Mouse (Mus musculus): ENCODE measurements around the gene Armc7. TPM values are rescaled to one million over a fixed set of nuclear protein-coding genes. Genes with fewer than 3 reads are reported as not detected.

Gene Armc7
- total RNA-seq (2021) (1 to 10 TPM; 1.9 to 2.7 TPM), polyA plus RNA-seq (2012; rRNA removed) (2.3 and 3.3 TPM in 2 replicates)
- long read RNA-seq, partial matches to known transcripts = 0 of 3 reads
- long read RNA-seq, other reads (novel, unspliced or antisense) = 1 of 3 reads

- peaks cover 10% of the 10 kb centered on the region for H3K4me1 ChIP-seq (ENCODE audit: control insufficient read depth, insufficient read depth, low read length)
- H3K79me2 ChIP-seq (replicated peaks; ENCODE audit: control insufficient read depth, insufficient read depth, low read length) = no peaks in the 10 kb centered on the region
- H3K4me3 ChIP-seq = peak within 1 kb of the TSS; percentile 93
- WGBS = under 1% methylated on average over 26 of the region's 26 CpGs
- H3K36me3 ChIP-seq (ENCODE audit: control insufficient read depth, insufficient read depth, low read length) = no peaks in the 10 kb centered on the region
- H3K27ac ChIP-seq = peak within 1 kb of the TSS; percentile 78
- TF ChIP-seq CTCF (IDR thresholded peaks at IDR 0.05) = no peak
- peak; percentile 91 for TF ChIP-seq POLR2A (IDR thresholded peaks at IDR 0.05; ENCODE audit: insufficient read depth, low read depth, low read length)
- 0 out of 2 replicates have a peak, but pooled peaks have one; percentile 45 for TF ChIP-seq EP300 (IDR thresholded peaks at IDR 0.05; ENCODE audit: insufficient read depth, low read depth, low read length)
- peak within 1 kb of the TSS; percentile 61 for H3K9ac ChIP-seq (ENCODE audit: low read depth, low read length)
- peak; percentile 96 to 97 for DNase-seq
- H3K27me3 ChIP-seq (ENCODE audit: control insufficient read depth, insufficient read depth, low read length) = no peaks in the 10 kb centered on the region
- intact Hi-C loops (cut with DNase I) = loop anchor here (2.0 kb wide), 1 partner anchor 62 kb away; no protein-coding TSS in a partner anchor
Measured at GRCm38 (mm10) chr11:115475025-115475757, at the start of gene Armc7. Gene Armc7, plus strand, starts transcription at chr11:115475667.

- no peak overlapping the region for H3K27ac ChIP-seq
- DNase-seq = no peak
- H3K79me2 ChIP-seq (replicated peaks; ENCODE audit: control insufficient read depth, insufficient read depth, low read length) = no peaks in the 10 kb centered on the region
- H3K4me3 ChIP-seq = no peak overlapping the region
- no peaks in the 10 kb centered on the region for H3K27me3 ChIP-seq (ENCODE audit: control insufficient read depth, insufficient read depth, low read length)
- H3K9ac ChIP-seq (ENCODE audit: low read depth, low read length) = no peak overlapping the region
- intact Hi-C loops (cut with DNase I) = loop anchor here (5.0 kb wide), 1 partner anchor 68 kb away; no protein-coding TSS in a partner anchor
- TF ChIP-seq POLR2A (IDR thresholded peaks at IDR 0.05; ENCODE audit: insufficient read depth, low read depth, low read length) (no peak), CTCF (IDR thresholded peaks at IDR 0.05) (no peak), EP300 (IDR thresholded peaks at IDR 0.05; ENCODE audit: insufficient read depth, low read depth, low read length) (no peak)
- 88% methylated on average over 6 of the region's 6 CpGs for WGBS
- peaks cover 8% of the 10 kb centered on the region for H3K4me1 ChIP-seq (ENCODE audit: control insufficient read depth, insufficient read depth, low read length)
- 0 out of 2 replicates have a peak, but pooled peaks cover 2% of the 10 kb centered on the region for H3K36me3 ChIP-seq (ENCODE audit: control insufficient read depth, insufficient read depth, low read length)
Measured at GRCm38 (mm10) chr11:115425671-115426070, 49.8 kb upstream of the Armc7 start.

GRCm38 (mm10) chr11:115427482-115428331 is 47.8 kb upstream of the Armc7 start:
- H3K27me3 ChIP-seq (ENCODE audit: control insufficient read depth, insufficient read depth, low read length) = no peaks in the 10 kb centered on the region
- H3K9ac ChIP-seq (ENCODE audit: low read depth, low read length) = peak overlapping the region; percentile 49; the same call in 1 of the 2 replicates
- H3K4me1 ChIP-seq (ENCODE audit: control insufficient read depth, insufficient read depth, low read length) = peaks cover 2% of the 10 kb centered on the region
- TF ChIP-seq CTCF (IDR thresholded peaks at IDR 0.05) = peak; percentile 88
- peak; percentile 42; the same call in 1 of the 2 replicates for TF ChIP-seq POLR2A (IDR thresholded peaks at IDR 0.05; ENCODE audit: insufficient read depth, low read depth, low read length)
- peak; percentile 69 for TF ChIP-seq EP300 (IDR thresholded peaks at IDR 0.05; ENCODE audit: insufficient read depth, low read depth, low read length)
- H3K27ac ChIP-seq = peak overlapping the region; percentile 72
- peak; percentile 68 to 78 for DNase-seq
- intact Hi-C loops (cut with DNase I) = loop anchor here (1.0 to 5.0 kb wide), 2 partner anchors 47 to 70 kb away; no protein-coding TSS in a partner anchor
- WGBS = 15% methylated on average over 20 of the region's 20 CpGs
- no peaks in the 10 kb centered on the region for H3K36me3 ChIP-seq (ENCODE audit: control insufficient read depth, insufficient read depth, low read length)
- no peaks in the 10 kb centered on the region for H3K79me2 ChIP-seq (replicated peaks; ENCODE audit: control insufficient read depth, insufficient read depth, low read length)
- H3K4me3 ChIP-seq = no peak overlapping the region

GRCm38 (mm10) chr11:115429307-115429706 is 46.2 kb upstream of the Armc7 start:
- DNase-seq = no peak
- H3K27ac ChIP-seq = no peak overlapping the region
- H3K27me3 ChIP-seq (ENCODE audit: control insufficient read depth, insufficient read depth, low read length) = no peaks in the 10 kb centered on the region
- WGBS = 59% methylated on average over 7 of the region's 7 CpGs
- H3K9ac ChIP-seq (ENCODE audit: low read depth, low read length) = no peak overlapping the region
- no peak overlapping the region for H3K4me3 ChIP-seq
- no peaks in the 10 kb centered on the region for H3K79me2 ChIP-seq (replicated peaks; ENCODE audit: control insufficient read depth, insufficient read depth, low read length)
- TF ChIP-seq POLR2A (IDR thresholded peaks at IDR 0.05; ENCODE audit: insufficient read depth, low read depth, low read length) (no peak), CTCF (IDR thresholded peaks at IDR 0.05) (no peak), EP300 (IDR thresholded peaks at IDR 0.05; ENCODE audit: insufficient read depth, low read depth, low read length) (no peak)
- intact Hi-C loops (cut with DNase I) = loop anchor here (5.0 kb wide), 1 partner anchor 72 kb away; no protein-coding TSS in a partner anchor
- no peaks in the 10 kb centered on the region for H3K36me3 ChIP-seq (ENCODE audit: control insufficient read depth, insufficient read depth, low read length)
- H3K4me1 ChIP-seq (ENCODE audit: control insufficient read depth, insufficient read depth, low read length) = peaks cover 2% of the 10 kb centered on the region

GRCm38 (mm10) chr11:115430561-115430960 is 44.9 kb upstream of the Armc7 start:
- TF ChIP-seq POLR2A (IDR thresholded peaks at IDR 0.05; ENCODE audit: insufficient read depth, low read depth, low read length) = no peak
- no peak for TF ChIP-seq CTCF (IDR thresholded peaks at IDR 0.05)
- no peaks in the 10 kb centered on the region for H3K36me3 ChIP-seq (ENCODE audit: control insufficient read depth, insufficient read depth, low read length)
- DNase-seq = no peak
- no peak overlapping the region for H3K4me3 ChIP-seq
- peaks cover 2% of the 10 kb centered on the region for H3K4me1 ChIP-seq (ENCODE audit: control insufficient read depth, insufficient read depth, low read length)
- WGBS = 93% methylated on average over 6 of the region's 6 CpGs
- no peaks in the 10 kb centered on the region for H3K79me2 ChIP-seq (replicated peaks; ENCODE audit: control insufficient read depth, insufficient read depth, low read length)
- no peak overlapping the region for H3K27ac ChIP-seq
- intact Hi-C loops (cut with DNase I) = no loop called here
- no peak overlapping the region for H3K9ac ChIP-seq (ENCODE audit: low read depth, low read length)
- no peaks in the 10 kb centered on the region for H3K27me3 ChIP-seq (ENCODE audit: control insufficient read depth, insufficient read depth, low read length)
